Mouse (Mus musculus) B cell, adult (primary cell): ENCODE data around the gene Nkx1-2. TPM values are rescaled to one million over a fixed set of nuclear protein-coding genes. Genes with fewer than 3 reads are reported as not detected.

ENCODE experiments used
- total RNA-seq: library from RNA; stranded (reverse); gene quantifications from 4 replicates; pipeline ENCODE4 v1.2.4, GENCODE M21; 2023; ENCODE audit not compliant: inconsistent age

The Nkx1-2 gene
- total RNA-seq: not detected in 4 replicates

DNA sequence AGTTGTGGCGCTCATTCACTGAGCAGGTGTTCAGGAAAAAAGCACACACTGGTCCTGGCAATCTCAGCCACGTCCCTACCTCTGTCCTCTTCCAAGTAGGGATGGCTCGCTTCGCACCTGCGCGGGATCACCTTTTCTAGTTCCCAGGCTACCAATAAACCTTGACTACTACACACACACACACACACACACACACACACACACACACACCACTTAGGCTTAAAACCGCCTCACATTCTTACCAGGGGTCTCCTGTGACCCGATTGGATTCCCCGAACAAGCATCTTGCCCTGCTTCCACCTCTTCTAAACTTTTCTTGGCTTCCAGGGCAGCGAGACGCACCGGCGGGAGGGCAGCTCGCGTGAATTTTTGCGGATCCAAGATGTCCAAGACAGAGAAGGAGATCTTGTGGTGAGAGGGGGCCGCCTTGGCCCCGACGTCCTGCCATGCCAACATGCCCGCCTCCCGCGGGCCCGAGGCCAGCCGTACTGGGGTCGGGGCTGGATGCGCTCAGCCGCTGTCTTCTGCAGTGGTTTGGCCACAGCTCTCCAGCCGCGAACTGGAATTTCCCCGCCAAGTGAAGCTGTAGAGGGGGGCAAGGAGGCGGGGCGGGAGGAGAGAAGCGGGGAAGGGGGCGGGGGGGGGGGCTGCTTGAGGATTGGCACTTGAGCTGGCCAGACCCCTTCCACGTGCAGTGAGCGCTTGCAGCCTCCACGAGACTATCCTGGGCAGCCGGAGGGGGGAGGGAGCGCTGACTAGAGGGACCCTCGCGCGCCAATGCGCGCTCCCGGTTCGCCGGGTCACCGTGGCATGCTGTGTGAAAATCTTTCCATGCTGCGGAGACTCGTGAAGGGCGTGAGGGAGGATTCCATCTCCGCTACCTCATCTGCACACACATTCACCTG lies at the start of gene Nkx1-2:
Nkx1-2 (minus strand) TSS at position 567 of the 905 bp plus-strand sequence.

DNA sequence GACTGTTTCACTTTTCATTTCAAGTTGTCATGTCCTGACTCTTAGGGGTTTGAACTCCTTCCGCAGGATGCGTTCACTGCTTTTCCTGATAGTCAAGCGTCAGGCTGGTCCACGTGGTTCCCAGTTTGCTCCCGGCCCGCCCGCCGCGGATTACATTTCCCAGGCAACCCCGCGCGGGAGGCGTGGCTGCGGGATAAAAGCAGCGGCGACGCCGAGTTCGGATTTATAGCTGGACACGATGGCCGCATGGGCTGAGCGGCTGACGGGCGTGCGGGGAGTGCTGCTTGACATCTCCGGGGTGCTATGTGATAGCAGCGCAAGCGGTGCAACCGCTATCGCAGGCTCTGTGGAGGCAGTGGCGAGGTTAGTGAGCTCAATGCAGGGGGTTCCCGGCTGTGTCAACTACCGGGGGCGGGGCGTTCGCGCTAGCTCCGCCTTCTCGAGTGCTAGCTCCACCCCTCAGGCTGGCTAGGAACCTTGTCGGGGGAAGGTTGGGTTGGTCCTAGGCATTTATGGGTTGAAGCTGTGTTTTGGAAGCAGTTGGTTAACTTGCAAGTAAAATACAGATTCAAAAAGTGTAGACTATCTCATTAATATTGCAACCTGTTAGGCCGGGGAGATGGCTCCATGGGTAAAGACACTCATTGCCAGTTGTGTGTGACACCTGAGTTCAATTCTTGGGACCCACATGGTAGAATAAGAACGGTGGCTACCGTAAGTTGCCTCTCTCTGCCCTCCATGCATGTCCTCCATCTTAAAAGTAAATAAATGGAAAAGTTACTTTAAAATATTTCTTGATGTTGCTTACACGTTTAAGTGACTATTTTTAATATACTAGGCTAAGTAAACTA lies 11.3 kb upstream of the Nkx1-2 start, which contains the start of gene Lhpp:
Lhpp (plus strand) TSS at position 171 of the 851 bp plus-strand sequence.

DNA sequence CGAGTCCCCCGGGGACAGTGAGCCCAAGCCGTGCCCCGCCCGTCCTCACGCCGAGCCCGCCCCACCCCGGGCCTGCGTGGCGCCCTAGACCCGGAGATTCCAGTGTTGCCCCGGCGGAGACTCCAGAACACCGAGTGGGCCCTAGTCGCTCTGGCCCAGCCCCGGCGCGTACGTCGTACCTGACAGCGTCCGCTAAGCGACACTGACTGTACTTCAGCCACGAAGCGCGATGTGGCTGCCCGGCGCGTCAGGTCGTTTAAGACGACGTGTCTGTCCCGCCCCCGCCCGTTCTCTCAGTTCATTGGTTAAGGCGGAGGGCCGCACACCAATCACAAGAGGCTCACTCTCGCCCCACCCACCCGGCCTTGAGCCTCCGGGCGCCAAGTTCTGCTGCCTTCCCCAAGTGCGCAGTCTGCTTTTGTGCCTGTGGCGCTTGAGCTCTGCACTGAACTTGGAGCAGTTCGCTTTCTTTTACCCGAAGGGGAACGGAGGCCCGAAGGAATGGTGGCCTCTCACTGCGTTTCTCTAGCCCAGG lies 23.3 kb downstream of the Nkx1-2 start, which contains the start of gene Oat:
Oat (minus strand) TSS at position 283 of the 535 bp plus-strand sequence.

Other genes with a start within 250 kb of the Nkx1-2 start
- gene Oat, start 23.2 kb downstream of the Nkx1-2 start, total RNA-seq: 84.5 to 100.0 TPM (median 91.8 TPM) in 4 replicates
- 2.8 to 6.0 TPM (median 3.7 TPM) in 4 replicates for gene Lhpp, start 11.0 kb upstream of the Nkx1-2 start, total RNA-seq
- gene Fam53b, start 214.2 kb upstream of the Nkx1-2 start, total RNA-seq: 76.7 to 85.7 TPM (median 82.7 TPM) in 4 replicates